Mouse (Mus musculus) cerebellum, adult 2 months (tissue): Measurements from ENCODE around the gene Nrcam.

Experiments
- CTCF ChIP-seq: fragments of 200-500 bp; IDR thresholded peaks from 2 replicates; pipeline ENCODE4 v1.5.1; 2011; ENCODE audit warnings: low read depth, mild to moderate bottlenecking, control low read depth, low read length, moderate library complexity, borderline replicate concordance; ENCODE audit not compliant: insufficient read depth
- POLR2A ChIP-seq: fragments of 200-500 bp; IDR thresholded peaks from 2 replicates; pipeline ENCODE4 v1.6.1; 2011; ENCODE audit warnings: low read length, control low read depth, borderline replicate concordance; ENCODE audit not compliant: insufficient read depth

DNA sequence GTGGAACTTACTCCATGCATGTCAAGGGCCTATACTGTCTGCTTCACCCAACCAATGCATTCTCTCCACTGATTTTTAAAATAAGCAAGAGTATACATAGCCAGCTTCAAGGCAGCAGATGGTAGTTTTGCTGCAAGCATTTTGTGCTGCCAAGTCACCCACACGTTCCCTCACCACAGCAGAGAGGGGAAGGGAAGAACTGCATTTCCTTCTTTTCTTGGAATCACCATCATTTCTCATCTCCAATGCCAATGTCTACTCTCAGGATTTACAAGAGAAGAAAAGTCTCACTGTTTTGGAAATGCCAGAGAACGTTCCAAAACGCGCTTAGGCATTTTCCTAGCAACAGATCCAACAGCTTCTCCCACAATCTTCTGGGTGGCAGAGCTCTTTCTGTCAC, 52.1 kb downstream of the Nrcam start:
- TF ChIP-seq CTCF (no peak), POLR2A (no peak)
